Mouse (Mus musculus): ENCODE measurements around the gene Cntn4.

GRCm38 (mm10) chr6:106350072-106350471 lies 672.6 kb downstream of the Cntn4 start:
- no peak for TF ChIP-seq CTCF (IDR thresholded peaks at IDR 0.05; ENCODE audit: borderline replicate concordance, insufficient read depth, low read depth, low read length)
- no peak for TF ChIP-seq POLR2A (IDR thresholded peaks at IDR 0.05; ENCODE audit: borderline replicate concordance, insufficient read depth, low read length)

All from cerebellum, adult 2 months (tissue).